Mouse (Mus musculus) kidney, adult 11 months (tissue): ENCODE measurements at regions not wholly inside any gene's neighbourhood (a gene's known extent, or its start where the extent isn't known, plus 50 kb on each side); places are given as distances from the start of the nearest gene placed in this dataset.

Source experiments
- DNase-seq: peaks from one replicate; pipeline ENCODE4 v3.0.0; 2022

DNA sequence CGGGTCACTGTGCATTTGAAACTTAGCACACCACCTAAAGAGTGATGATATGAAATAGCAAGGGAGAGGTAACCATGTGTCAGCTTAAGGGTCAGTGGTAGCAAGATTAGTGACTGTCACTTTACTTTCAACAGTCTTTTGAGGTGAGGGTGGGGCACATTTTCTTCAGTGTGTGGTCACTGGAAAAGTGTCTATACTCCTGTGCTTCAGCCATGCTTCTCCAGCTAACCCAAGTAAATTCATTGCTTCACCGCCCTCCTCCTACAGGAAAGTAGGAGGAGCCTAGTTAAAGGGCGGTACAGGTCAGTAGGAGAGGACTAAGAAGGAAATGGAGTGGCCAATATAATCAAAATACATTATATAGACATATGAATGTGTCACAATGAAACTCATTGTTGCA, 55.7 kb upstream of the Mef2a start:
- no peak for DNase-seq

DNA sequence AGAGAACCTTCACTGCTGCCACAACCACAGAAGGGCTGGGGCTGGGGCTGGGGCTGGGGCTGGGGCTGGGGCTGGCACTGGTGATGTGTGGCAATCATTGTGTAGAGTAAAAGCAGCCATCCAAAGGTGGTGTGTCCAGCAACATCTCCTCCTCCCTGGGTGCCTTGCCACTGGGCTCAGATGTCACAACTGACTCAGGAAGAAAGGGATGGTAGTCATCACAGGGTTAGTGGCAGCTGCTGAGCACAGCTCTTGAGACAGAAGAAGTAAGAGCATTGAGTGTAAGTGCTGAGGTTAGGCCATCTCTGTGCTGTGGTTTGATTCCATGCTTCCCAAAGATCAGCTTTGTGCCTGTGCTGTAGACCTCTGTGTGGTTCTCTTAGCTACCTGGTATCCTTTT, 53.4 kb upstream of the Mef2a start:
- DNase-seq: no peak

DNA sequence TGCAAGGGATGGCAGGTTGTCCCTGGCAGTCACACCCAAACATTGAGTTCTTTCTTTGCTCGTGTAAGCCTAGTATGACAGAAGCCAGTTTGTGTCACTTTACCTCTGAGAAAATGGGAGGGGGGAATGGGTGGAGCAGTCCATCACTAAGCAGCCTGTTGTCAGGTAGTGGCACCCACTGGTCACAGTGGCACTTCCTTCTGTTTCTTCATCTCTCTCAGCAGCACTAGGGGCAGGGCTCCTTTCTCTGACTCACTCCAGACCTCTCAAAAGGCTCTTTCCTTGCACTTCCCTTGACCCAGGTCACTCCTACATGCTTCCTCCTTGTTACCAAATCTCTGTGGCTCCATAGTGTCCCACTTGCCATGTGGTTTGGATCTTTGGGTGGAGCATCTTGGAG, 52.9 kb upstream of the Mef2a start:
- no peak for DNase-seq

DNA sequence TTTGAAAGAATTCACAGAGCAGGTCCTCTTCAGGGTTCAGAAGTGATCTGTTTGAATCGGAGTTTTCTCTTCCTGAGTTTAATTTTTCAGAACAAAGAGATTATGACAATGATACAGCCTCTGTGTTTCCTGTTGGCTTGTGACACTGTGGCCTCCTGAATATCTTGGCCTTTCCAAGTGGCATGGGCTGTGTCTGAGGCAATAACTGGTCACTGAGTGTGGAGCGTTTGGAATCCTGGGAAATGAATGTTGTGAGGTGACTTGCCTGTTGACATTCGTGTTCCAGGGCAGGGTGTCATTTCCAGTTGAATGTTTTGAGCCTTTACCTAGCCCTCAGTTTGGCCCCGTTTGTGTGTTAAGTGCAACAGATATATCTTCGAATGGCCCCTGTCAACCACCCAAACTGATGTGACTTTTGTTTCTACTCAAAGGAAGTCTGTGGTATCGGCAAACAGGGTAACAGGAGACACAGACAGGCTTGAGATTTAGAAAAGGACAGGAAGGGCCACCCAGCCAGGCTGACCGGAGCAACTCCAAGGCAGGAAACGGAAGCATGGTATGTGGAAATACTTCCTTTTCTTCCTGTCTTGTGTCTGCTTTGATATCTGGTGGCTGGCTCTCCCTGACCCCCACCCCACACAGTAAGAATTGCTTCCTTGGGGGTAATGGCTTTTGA, 52.3 kb upstream of the Mef2a start:
- peak; percentile 43 for DNase-seq
